16 mouse cellular contexts compared by ENCODE assay signal in genomic region chr6:120620193-120620592, GRCm38 (mm10).
"Had no signal": no experiment of that assay in that cellular context is flagged by ENCODE, and none has a peak within 500 bp of the region (broad histone marks: within the 10 kb centered on the region; RNA-seq: fewer than 3 reads in every experiment).

No protein-coding gene starts in this region.

- H3K27ac ChIP-seq: limb, embryonic 15.5 days; midbrain, embryonic 15.5 days; neural tube, embryonic 12.5 days had no signal

- ATAC-seq: intestine, postnatal 0 days; lung, postnatal 0 days; midbrain, embryonic 15.5 days had no signal

- H3K9ac ChIP-seq: limb, embryonic 15.5 days; midbrain, embryonic 15.5 days; neural tube, embryonic 12.5 days had no signal

- H3K9me3 ChIP-seq: limb, embryonic 15.5 days; midbrain, embryonic 15.5 days; neural tube, embryonic 12.5 days had no signal

- H3K4me1 ChIP-seq: limb, embryonic 15.5 days; midbrain, embryonic 15.5 days; neural tube, embryonic 12.5 days had no signal

- H3K27me3 ChIP-seq: limb, embryonic 15.5 days; midbrain, embryonic 15.5 days; neural tube, embryonic 12.5 days had no signal

- DNase-seq: kidney, adult 8-10 months; kidney, postnatal 36 days; layer of hippocampus, adult 9-11 months; layer of hippocampus, postnatal 36 days; lung, adult 2 months; lung, postnatal 36 days; retina, postnatal 1 day; right cerebral cortex, postnatal 4 days; thymus, postnatal 36 days had no signal

- H3K4me2 ChIP-seq: limb, embryonic 15.5 days; midbrain, embryonic 11.5 days; midbrain, embryonic 15.5 days; neural tube, embryonic 12.5 days had no signal

- H3K4me3 ChIP-seq: limb, embryonic 15.5 days; megakaryocyte, embryonic 14.5 days; midbrain, embryonic 15.5 days; neural tube, embryonic 12.5 days had no signal

- H3K36me3 ChIP-seq: limb, embryonic 15.5 days; midbrain, embryonic 15.5 days; neural tube, embryonic 12.5 days had no signal
